Mouse (Mus musculus) embryonic facial prominence, embryonic 11.5 days (tissue): ENCODE data around the gene Ubiad1. TPM values are rescaled to one million over a fixed set of nuclear protein-coding genes. Genes with fewer than 3 reads are reported as not detected.

Experiments
- ATAC-seq: fragments of 200-750 bp; cut with Nextera tagmentation; replicated peaks from 2 replicates; pipeline ENCODE4 v1.8.0; 2017; ENCODE audit warnings: low read depth; ENCODE audit not compliant: insufficient number of reproducible peaks, low FRiP score, low TSS enrichment
- DNase-seq: peaks from one replicate; pipeline ENCODE4 v3.0.0-alpha.2; 2015; ENCODE audit warnings: low spot score
- H3K27ac ChIP-seq: fragments of 300-500 bp; sonication (generic); replicated peaks from 2 replicates; pipeline ENCODE4 v1.5.1; 2014; ENCODE audit warnings: mild to moderate bottlenecking, low read depth, low read length, control low read depth
- H3K27me3 ChIP-seq: fragments of 300-500 bp; sonication (generic); 2 replicates; pipeline ENCODE4 v1.6.1; 2014; ENCODE audit warnings: mild to moderate bottlenecking, low read length, moderate library complexity, mixed read lengths; ENCODE audit not compliant: control insufficient read depth, insufficient read depth
- H3K36me3 ChIP-seq: fragments of 300-500 bp; sonication (generic); replicated peaks from 2 replicates; pipeline ENCODE4 v1.6.1; 2014; ENCODE audit warnings: low read depth, mild to moderate bottlenecking, low read length, moderate library complexity, mixed read lengths; ENCODE audit not compliant: control insufficient read depth, insufficient read depth
- H3K4me1 ChIP-seq: fragments of 300-500 bp; sonication (generic); 2 replicates; pipeline ENCODE4 v1.6.1; 2014; ENCODE audit warnings: low read length, mixed read lengths; ENCODE audit not compliant: control insufficient read depth, insufficient read depth
- H3K4me2 ChIP-seq: fragments of 300-500 bp; sonication (generic); 2 replicates; pipeline ENCODE4 v1.6.1; 2014; ENCODE audit warnings: low read depth, mild to moderate bottlenecking, control low read depth, low read length, moderate library complexity
- H3K4me3 ChIP-seq: fragments of 300-500 bp; sonication (generic); 2 replicates; pipeline ENCODE4 v1.5.1; 2014; ENCODE audit warnings: low read depth, low read length, control low read depth
- H3K9ac ChIP-seq: fragments of 300-500 bp; sonication (generic); replicated peaks from 2 replicates; pipeline ENCODE4 v1.6.1; 2014; ENCODE audit warnings: mild to moderate bottlenecking, control low read depth, low read length
- H3K9me3 ChIP-seq: fragments of 300-500 bp; sonication (generic); replicated peaks from 2 replicates; pipeline ENCODE4 v1.6.1; 2016; ENCODE audit warnings: mild to moderate bottlenecking, low read length, inconsistent platforms, mixed read lengths; ENCODE audit not compliant: control insufficient read depth
- WGBS: fragments of 180-500 bp; shearing (Covaris S2); extraction: QIAGEN DNeasy Blood & Tissue Kit; methylation state at CpG from one replicate; pipeline ENCODE4 v1.1.7; 2014; 5-methylcytosine and 5-hydroxymethylcytosine counted together
- polyA plus RNA-seq: library from polyadenylated mRNA; unstranded; fragments of >200 nt; fragmentation: Nextera tagmentation; extraction: Ambion mirVana; gene quantifications from 2 replicates; pipeline ENCODE4 v1.2.1, GENCODE M21; 2014

The Ubiad1 gene
- polyA plus RNA-seq, 1 experiment from 2014 or later = 14.2 TPM

DNA sequence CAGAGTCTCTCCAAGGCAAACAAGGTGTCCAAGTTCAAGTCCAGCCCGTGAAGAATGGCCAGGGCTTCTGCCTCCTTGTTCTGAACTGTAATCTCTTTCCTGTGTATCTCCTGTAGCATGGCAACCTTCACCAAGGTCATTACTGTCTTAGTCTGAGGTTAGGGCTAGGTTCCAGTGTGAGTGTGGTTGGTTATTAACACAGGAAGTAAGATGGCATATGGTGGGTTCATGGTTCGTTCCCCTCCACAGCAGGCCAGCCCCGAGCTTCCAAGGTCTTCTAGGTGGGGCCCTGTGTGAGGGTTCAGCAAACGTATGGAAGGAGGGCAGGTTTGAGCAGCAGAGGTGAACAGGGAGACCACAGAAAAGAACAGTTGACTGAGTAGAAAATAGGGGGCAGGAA lies 12.1 kb downstream of the Ubiad1 start:
- H3K4me2 ChIP-seq = no peak overlapping the region
- 87% methylated on average over 4 of the region's 4 CpGs for WGBS
- no peaks in the 10 kb centered on the region for H3K36me3 ChIP-seq
- no peak overlapping the region for H3K9ac ChIP-seq
- H3K27me3 ChIP-seq = no peaks in the 10 kb centered on the region
- no peak for DNase-seq
- no peaks in the 10 kb centered on the region for H3K4me1 ChIP-seq
- H3K9me3 ChIP-seq = no peaks in the 10 kb centered on the region
- no peak for ATAC-seq
- H3K27ac ChIP-seq = no peak overlapping the region
- no peak overlapping the region for H3K4me3 ChIP-seq

DNA sequence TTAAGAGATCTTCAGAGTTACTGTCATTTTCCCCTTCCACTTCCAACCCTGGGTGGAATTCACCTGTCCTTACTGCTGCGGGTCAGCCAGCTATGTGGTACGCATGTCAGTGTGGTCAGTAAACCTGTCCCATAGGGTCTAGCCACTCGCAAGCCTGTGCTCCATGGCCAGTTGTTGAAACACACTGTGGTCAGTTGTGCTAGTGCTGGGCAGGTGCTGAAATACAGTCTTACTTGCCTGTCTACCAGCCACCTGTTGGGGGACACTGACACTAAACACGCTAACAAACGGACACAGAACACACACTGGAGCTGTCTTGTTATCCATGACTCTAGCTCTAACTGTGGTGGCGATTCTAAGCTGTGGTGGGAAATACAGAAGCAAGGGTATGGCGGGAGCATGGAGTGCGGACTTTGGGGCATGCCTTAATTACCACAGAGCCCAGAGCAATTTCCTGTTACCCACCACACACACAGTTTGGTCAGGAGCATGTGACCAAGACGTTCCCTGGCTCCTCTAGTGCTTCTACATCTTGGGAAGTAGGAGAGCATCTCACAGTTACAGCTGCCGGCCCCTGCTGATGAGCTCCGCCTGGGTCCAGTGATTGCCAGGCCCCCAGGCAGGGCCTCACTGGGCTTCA lies 13.6 kb downstream of the Ubiad1 start:
- WGBS = 83% methylated on average over 11 of the region's 11 CpGs
- Histone ChIP-seq H3K36me3 (no peaks in the 10 kb centered on the region), H3K27me3 (no peaks in the 10 kb centered on the region), H3K9ac (no peak overlapping the region), H3K4me1 (no peaks in the 10 kb centered on the region), H3K4me2 (no peak overlapping the region), H3K27ac (no peak overlapping the region), H3K4me3 (no peak overlapping the region), H3K9me3 (no peaks in the 10 kb centered on the region)
- DNase-seq = no peak
- ATAC-seq = no peak

DNA sequence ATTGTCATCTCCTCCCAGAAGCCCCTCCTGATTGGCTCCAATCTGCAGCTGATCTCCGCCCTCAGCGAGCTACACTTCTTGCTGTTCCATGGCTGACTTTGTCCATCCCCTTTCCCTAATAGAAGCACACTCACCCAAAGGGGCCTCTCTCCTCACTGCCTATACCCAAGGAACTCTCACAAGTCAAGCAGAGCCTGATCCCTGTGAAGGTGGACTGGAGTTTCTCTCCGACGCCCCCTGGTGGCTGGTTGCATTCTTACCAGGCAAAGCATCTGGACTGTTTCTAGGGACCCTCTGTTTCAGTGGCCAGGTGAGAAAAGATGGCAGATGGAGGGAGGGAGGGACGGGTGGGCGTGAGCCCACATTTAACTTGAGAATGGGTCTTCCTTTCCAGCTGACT lies 14.9 kb downstream of the Ubiad1 start:
- DNase-seq = peak; percentile 81

DNA sequence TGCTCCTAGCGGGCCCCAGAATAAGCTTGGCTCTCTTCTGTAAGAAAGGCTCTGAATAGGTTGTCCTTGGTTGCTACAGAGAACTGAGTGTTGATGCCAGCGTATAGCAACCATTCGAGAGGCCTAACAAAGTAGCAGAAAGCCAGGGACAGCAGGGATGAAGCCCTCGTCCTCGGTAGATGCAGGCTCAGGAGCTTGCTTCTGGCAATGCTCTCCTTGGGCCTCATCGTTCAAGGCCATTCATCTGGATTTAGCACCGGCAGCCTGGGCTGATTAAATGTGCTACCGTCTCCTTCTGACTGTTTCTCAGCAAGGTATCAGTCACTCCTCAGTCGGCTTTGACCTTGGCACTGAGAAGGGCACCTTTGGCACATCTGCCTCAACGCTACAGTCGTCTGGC lies 15.4 kb downstream of the Ubiad1 start:
- Histone ChIP-seq H3K27me3 (no peaks in the 10 kb centered on the region), H3K4me3 (no peak overlapping the region), H3K4me2 (no peak overlapping the region), H3K9ac (no peak overlapping the region), H3K4me1 (no peaks in the 10 kb centered on the region), H3K27ac (no peak overlapping the region), H3K36me3 (no peaks in the 10 kb centered on the region), H3K9me3 (no peaks in the 10 kb centered on the region)
- DNase-seq (no peak), ATAC-seq (no peak)
- 91% methylated on average over 11 of the region's 11 CpGs for WGBS

More for the DNA sequence above, 14.9 kb downstream of the Ubiad1 start:
- ATAC-seq = peak; percentile 50; the same call in 1 of the 2 replicates
- WGBS = 26% methylated on average over 6 of the region's 6 CpGs
- H3K9me3 ChIP-seq = no peaks in the 10 kb centered on the region
- H3K9ac ChIP-seq = no peak overlapping the region
- H3K4me1 ChIP-seq = no peaks in the 10 kb centered on the region
- no peaks in the 10 kb centered on the region for H3K27me3 ChIP-seq
- H3K4me2 ChIP-seq = no peak overlapping the region
- H3K4me3 ChIP-seq = no peak overlapping the region
- no peak overlapping the region for H3K27ac ChIP-seq
- no peaks in the 10 kb centered on the region for H3K36me3 ChIP-seq

DNA sequence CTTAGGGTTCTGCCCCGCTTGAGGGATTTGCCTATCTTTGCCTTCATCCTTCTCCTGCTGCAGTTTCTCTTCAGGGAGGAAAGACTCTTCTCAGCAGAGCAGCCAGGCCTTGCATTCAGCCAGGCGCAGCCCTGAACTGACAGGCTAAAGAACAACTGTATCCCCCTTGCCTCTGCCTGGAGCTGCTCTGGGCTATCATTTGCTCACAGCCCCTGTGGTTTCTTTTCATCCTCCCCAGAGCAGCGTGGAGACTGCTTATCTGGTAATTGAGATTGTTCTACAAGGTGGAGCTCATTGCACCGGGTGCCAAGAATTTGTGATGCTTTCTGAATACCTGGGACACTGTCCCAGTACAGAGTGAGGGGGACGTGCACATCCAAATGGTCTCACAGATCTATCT lies 16.0 kb downstream of the Ubiad1 start:
- WGBS = 71% methylated on average over 5 of the region's 5 CpGs
- no peak overlapping the region for H3K27ac ChIP-seq
- no peak overlapping the region for H3K4me2 ChIP-seq
- no peaks in the 10 kb centered on the region for H3K27me3 ChIP-seq
- H3K4me1 ChIP-seq = no peaks in the 10 kb centered on the region
- no peaks in the 10 kb centered on the region for H3K36me3 ChIP-seq
- H3K9me3 ChIP-seq = no peaks in the 10 kb centered on the region
- DNase-seq (no peak), ATAC-seq (no peak)
- H3K4me3 ChIP-seq = no peak overlapping the region
- H3K9ac ChIP-seq = no peak overlapping the region

DNA sequence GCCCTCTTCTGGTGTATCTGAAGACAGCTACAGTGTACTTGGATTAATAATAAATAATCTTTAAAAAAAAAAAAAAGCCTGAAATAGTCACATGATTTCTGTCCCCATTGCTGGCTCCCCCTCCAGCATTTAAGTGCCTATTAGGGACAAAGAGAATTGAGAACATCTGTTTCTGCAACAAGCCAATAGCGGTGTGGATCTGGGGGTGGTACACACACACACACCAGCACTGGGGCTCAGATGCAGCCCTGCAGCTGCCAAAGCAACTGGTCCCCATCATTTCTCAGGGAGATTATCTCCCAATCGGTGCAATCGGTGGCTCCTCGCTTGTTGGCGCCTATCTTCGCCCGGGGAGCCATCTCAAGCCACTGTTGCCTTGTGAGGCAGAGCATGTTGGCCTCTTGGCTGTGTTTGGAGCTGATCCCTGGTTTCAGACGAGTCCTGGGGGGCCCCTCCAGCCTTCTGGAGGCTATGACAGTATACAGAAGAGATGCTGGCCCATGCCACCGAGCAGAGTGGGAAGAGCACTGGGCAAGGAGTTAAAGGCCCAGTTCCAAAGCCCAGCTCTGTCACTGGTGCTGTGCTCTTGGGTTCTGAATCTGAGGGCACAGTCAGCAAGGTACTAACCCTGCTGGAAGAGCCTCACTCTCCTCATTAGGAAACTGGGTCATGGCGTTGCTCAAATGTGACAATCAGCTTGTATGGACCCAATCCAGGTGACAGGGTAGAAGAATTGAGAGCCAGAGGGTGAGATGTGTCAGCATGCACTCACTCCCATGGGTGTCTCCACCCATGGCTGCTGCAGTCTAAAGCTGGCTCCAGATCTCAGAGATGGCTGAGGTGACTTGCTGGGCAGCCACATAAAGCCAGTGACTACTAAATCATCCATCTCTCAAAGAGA lies 17.4 kb downstream of the Ubiad1 start:
- Histone ChIP-seq H3K9me3 (no peaks in the 10 kb centered on the region), H3K36me3 (no peaks in the 10 kb centered on the region), H3K27ac (no peak overlapping the region), H3K27me3 (no peaks in the 10 kb centered on the region), H3K9ac (0 out of 2 replicates have a peak overlapping the region, but pooled peaks have one; percentile 6), H3K4me3 (no peak overlapping the region), H3K4me2 (no peak overlapping the region), H3K4me1 (no peaks in the 10 kb centered on the region)
- ATAC-seq = no peak
- DNase-seq = no peak
- 72% methylated on average over 10 of the region's 10 CpGs for WGBS

DNA sequence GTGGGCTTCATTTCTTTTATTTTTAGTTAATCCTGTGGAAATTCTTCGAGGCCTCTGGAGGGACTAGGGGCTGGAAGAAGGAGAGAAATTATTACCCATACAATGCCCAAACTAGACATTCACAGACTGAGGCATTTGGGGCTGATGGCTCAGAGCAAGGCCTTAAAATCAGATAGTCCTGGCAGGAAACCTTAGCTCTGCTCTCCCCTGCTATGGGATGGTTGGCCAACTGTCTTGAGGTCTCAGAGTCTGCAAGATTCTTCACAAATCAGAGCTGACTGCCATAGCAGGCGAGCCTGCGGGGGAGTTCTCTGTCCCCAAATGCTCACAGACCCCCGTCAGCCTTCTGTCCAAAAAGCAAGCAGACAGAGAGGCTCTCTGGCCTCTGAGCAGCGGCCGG lies 27.0 kb downstream of the Ubiad1 start:
- Histone ChIP-seq H3K4me1 (no peaks in the 10 kb centered on the region), H3K9ac (no peak overlapping the region), H3K4me2 (no peak overlapping the region), H3K27ac (no peak overlapping the region), H3K4me3 (no peak overlapping the region), H3K9me3 (no peaks in the 10 kb centered on the region), H3K27me3 (peaks cover 4% of the 10 kb centered on the region; the same call in 1 of the 2 replicates), H3K36me3 (no peaks in the 10 kb centered on the region)
- WGBS = 70% methylated on average over 6 of the region's 6 CpGs
- DNase-seq (no peak), ATAC-seq (no peak)

DNA sequence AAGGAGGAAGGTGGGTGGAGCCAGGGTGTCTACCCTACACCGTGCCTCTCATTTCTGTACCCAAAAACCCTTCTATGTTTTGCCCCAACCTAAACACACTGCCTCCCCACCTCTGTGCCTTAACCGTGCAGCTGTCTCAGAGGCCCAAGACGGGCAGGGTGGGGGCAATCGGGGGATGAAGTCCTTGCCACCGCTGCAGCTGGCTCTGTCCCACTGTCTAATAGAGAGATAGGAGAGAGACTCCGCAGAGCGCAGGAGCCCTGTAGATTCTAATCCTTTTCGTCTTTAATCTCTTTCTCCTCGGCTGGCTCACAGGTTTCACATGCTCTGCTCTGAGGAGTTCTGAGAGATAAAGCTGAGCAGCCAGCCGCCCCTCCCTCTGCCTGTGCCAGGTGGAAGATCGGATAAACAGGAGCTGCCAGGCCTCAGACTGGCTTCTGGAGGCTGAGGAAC lies 27.5 kb downstream of the Ubiad1 start:
- Histone ChIP-seq H3K4me2 (no peak overlapping the region), H3K36me3 (no peaks in the 10 kb centered on the region), H3K27ac (no peak overlapping the region), H3K4me1 (no peaks in the 10 kb centered on the region), H3K4me3 (no peak overlapping the region), H3K27me3 (peaks cover 4% of the 10 kb centered on the region; the same call in 1 of the 2 replicates), H3K9me3 (no peaks in the 10 kb centered on the region), H3K9ac (no peak overlapping the region)
- no peak for DNase-seq
- 45% methylated on average over 11 of the region's 11 CpGs for WGBS
- ATAC-seq = no peak
